Mouse (Mus musculus) liver, adult 2 months (tissue): Measurements from ENCODE around the gene Zfp36.

Experiments used
- CTCF ChIP-seq: fragments of 200-500 bp; IDR thresholded peaks from 2 replicates; pipeline ENCODE4 v1.5.1; 2011; ENCODE audit warnings: low read depth, low read length, control low read depth
- POLR2A ChIP-seq: fragments of 200-500 bp; IDR thresholded peaks from 2 replicates; pipeline ENCODE4 v1.6.1; 2011; ENCODE audit warnings: low read length, control low read depth; ENCODE audit not compliant: insufficient read depth; ENCODE audit errors: extremely low read depth

GRCm38 (mm10) chr7:28348601-28349000 is 31.5 kb downstream of the Zfp36 start:
- no peak for TF ChIP-seq CTCF
- TF ChIP-seq POLR2A = no peak
